In the genomic region with DNA sequence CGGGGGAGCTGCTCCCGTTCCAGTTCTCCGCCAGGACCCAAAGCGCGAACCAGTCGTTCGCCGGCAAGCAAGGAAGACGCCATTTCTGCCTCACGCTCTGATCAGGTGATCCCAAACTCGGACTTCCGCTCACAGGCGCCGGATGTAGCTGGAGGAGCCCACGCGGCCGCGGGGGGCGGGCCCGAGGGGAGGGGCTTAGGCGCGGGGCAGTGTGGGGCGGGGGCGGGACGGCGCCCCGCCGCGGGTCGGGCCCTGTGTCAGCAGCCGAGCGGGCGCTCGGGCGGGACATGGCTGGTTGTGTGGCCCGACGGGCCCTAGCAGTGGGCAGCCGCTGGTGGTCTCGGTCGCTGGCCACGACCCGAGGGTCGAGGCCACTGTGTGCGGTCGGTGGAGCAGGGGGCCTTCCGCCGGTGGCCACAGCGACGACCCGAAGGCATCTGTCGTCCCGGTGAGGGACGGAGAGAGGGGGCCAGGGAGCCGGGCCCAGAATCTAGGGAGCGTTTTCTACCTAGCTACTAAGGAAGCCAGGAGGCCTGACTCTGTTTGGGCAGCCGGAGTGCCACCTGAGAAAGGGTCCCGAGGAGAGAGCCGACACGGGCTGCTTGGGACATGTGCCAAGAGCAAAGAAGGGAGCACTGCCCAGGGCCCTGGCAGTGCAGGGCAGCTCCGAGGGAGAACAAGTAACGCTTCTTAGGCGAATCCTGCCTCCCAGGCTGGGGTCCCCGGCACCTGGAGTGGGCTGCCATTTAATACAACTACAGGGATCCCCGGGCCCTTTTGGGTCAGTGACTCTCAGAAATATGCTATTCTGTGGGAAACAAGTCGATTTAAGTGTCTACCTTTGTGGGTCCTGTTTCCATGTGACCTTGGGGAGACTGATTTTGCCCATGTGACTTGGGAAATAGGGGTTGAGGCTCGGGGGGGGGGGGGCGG, we compare ENCODE assay signal across 8 mouse cellular contexts. TPM values are rescaled to one million over a fixed set of nuclear protein-coding genes. Genes with fewer than 3 reads are reported as not detected.
DNase-seq lines count a peak whose midpoint lies in the region; ATAC-seq lines count a peak whose summit lies in the region.

TSS of gene Tmem199 (minus strand) at position 148 of the 933 bp plus-strand sequence.
TSS of gene Poldip2 (plus strand) at position 169 of the 933 bp plus-strand sequence.

- no peaks in the 10 kb centered on the region for H3K4me1 ChIP-seq in brown adipose tissue, adult 24 weeks (ENCODE audit: control insufficient read depth, insufficient read depth, insufficient read length, low read length)
- peaks cover 0 to 15% of the 10 kb centered on the region in 2 experiments; a peak in 3 of 4 replicates for H3K4me1 ChIP-seq in heart, embryonic 14.5 days (ENCODE audit: control insufficient read depth in 2 of 2, insufficient read depth in 2 of 2, low read length in 2 of 2)
- peaks cover 30% of the 10 kb centered on the region for H3K4me1 ChIP-seq in liver, embryonic 13.5 days (replicated peaks)
- peaks cover 13% of the 10 kb centered on the region for H3K4me1 ChIP-seq in stomach, embryonic 16.5 days (ENCODE audit: control insufficient read depth, insufficient read depth, low read length)

- H3K9ac ChIP-seq in heart, embryonic 14.5 days (ENCODE audit: low read length) = peak within 1 kb of the TSS; percentile 96
- peak within 1 kb of the TSS; percentile 94 for H3K9ac ChIP-seq in liver, embryonic 13.5 days
- H3K9ac ChIP-seq in stomach, embryonic 16.5 days (ENCODE audit: low read length) = peak within 1 kb of the TSS; percentile 98

- H3K27me3 ChIP-seq in heart, embryonic 14.5 days (ENCODE audit: control insufficient read depth, insufficient read depth, low read length) = no peaks in the 10 kb centered on the region
- H3K27me3 ChIP-seq in liver, embryonic 13.5 days = no peaks in the 10 kb centered on the region
- H3K27me3 ChIP-seq in stomach, embryonic 16.5 days (ENCODE audit: control insufficient read depth, insufficient read depth, low read length) = no peaks in the 10 kb centered on the region

- peaks cover 60% of the 10 kb centered on the region for H3K36me3 ChIP-seq in heart, embryonic 14.5 days (ENCODE audit: control insufficient read depth, insufficient read depth, low read length)
- peaks cover 58% of the 10 kb centered on the region for H3K36me3 ChIP-seq in liver, embryonic 13.5 days
- H3K36me3 ChIP-seq in stomach, embryonic 16.5 days (ENCODE audit: control insufficient read depth, insufficient read depth, low read length) = peaks cover 19% of the 10 kb centered on the region

- peak; percentile 96 for DNase-seq in CD4-positive, CD25-positive, alpha-beta regulatory T cell, adult 2 months (ENCODE audit: low read depth, low spot score)
- DNase-seq in fibroblast of lung, adult 2 months (ENCODE audit: low read depth) = peak; percentile 66
- peak; percentile 94 for DNase-seq in kidney, postnatal 14 days
- peak; percentile 80 for DNase-seq in liver, embryonic 13.5 days
- peak; percentile 94 for DNase-seq in neural tube, embryonic 10.5 days (ENCODE audit: extremely low spot score, low spot score)

- H3K4me2 ChIP-seq in heart, embryonic 14.5 days (ENCODE audit: low read length) = peak within 1 kb of the TSS; percentile 89
- H3K4me2 ChIP-seq in liver, embryonic 13.5 days = peak within 1 kb of the TSS; percentile 94
- H3K4me2 ChIP-seq in stomach, embryonic 16.5 days (ENCODE audit: low read depth, low read length) = peak within 1 kb of the TSS; percentile 93

- ATAC-seq in heart, embryonic 14.5 days (ENCODE audit: insufficient number of reproducible peaks, insufficient read depth, low FRiP score, low read depth) = peak; percentile 94
- ATAC-seq in liver, embryonic 13.5 days (ENCODE audit: low read depth) = peak; percentile 94
- peak; percentile 99 for ATAC-seq in stomach, embryonic 16.5 days (ENCODE audit: insufficient read depth, low FRiP score)

- peak within 1 kb of the TSS; percentile 86 for H3K27ac ChIP-seq in brown adipose tissue, adult 24 weeks (replicated peaks; ENCODE audit: low read depth, low read length)
- H3K27ac ChIP-seq in heart, embryonic 14.5 days (replicated peaks in 1 of 2; ENCODE audit: control insufficient read depth in 1 of 2, insufficient read depth in 1 of 2, low read depth in 2 of 2, low read length in 2 of 2) = peak within 1 kb of the TSS; percentile 68 to 86
- H3K27ac ChIP-seq in liver, embryonic 13.5 days = peak within 1 kb of the TSS; percentile 82
- H3K27ac ChIP-seq in stomach, embryonic 16.5 days (ENCODE audit: low read length) = peak within 1 kb of the TSS; percentile 75

- WGBS in heart, embryonic 14.5 days = under 1% methylated on average over 67 of the region's 67 CpGs
- under 1% methylated on average over 66 of the region's 67 CpGs for WGBS in liver, embryonic 13.5 days (ENCODE audit: insufficient replicate concordance)
- under 1% methylated on average over 67 of the region's 67 CpGs for WGBS in stomach, embryonic 16.5 days

- H3K4me3 ChIP-seq in brown adipose tissue, adult 24 weeks (ENCODE audit: insufficient read depth, low read depth, low read length) = peak within 1 kb of the TSS; percentile 99
- H3K4me3 ChIP-seq in heart, embryonic 14.5 days (ENCODE audit: control insufficient read depth in 1 of 2, insufficient read depth in 1 of 2, low read depth in 1 of 2, low read length in 2 of 2) = peak within 1 kb of the TSS; percentile 85 to 89
- peak within 1 kb of the TSS; percentile 86 for H3K4me3 ChIP-seq in liver, embryonic 13.5 days (replicated peaks)
- H3K4me3 ChIP-seq in stomach, embryonic 16.5 days (replicated peaks; ENCODE audit: low read length) = peak within 1 kb of the TSS; percentile 93

- H3K9me3 ChIP-seq in heart, embryonic 14.5 days (ENCODE audit: control insufficient read depth, low read length) = no peaks in the 10 kb centered on the region
- H3K9me3 ChIP-seq in liver, embryonic 13.5 days (replicated peaks) = no peaks in the 10 kb centered on the region
- H3K9me3 ChIP-seq in stomach, embryonic 16.5 days (replicated peaks; ENCODE audit: control insufficient read depth, low read length) = no peaks in the 10 kb centered on the region

RNA-seq across cellular contexts. Expression of gene Tmem199, which starts in this region (rescaled TPM):
- polyA plus RNA-seq in brown adipose tissue, adult 24 weeks (2012; ENCODE audit: insufficient read depth, insufficient read length, missing spikeins) = 21.4 and 27.2 TPM in 2 replicates
- polyA plus RNA-seq in heart, embryonic 14.5 days (2014; fragmentation: Nextera tagmentation; extraction: Ambion mirVana) = 41.2 and 44.4 TPM in 2 replicates
- 30.1 and 31.9 TPM in 2 replicates for polyA plus RNA-seq in liver, embryonic 13.5 days (2015; fragmentation: Nextera tagmentation; extraction: Ambion mirVana)
- 38.9 and 43.1 TPM in 2 replicates for polyA plus RNA-seq in stomach, embryonic 16.5 days (2015; fragmentation: Nextera tagmentation; extraction: Ambion mirVana)

RNA-seq across cellular contexts. Expression of gene Poldip2, which starts in this region (rescaled TPM):
- 190 and 193 TPM in 2 replicates for polyA plus RNA-seq in brown adipose tissue, adult 24 weeks (2012; ENCODE audit: insufficient read depth, insufficient read length, missing spikeins)
- 155 and 161 TPM in 2 replicates for polyA plus RNA-seq in heart, embryonic 14.5 days (2014; fragmentation: Nextera tagmentation; extraction: Ambion mirVana)
- 78.1 and 82.4 TPM in 2 replicates for polyA plus RNA-seq in liver, embryonic 13.5 days (2015; fragmentation: Nextera tagmentation; extraction: Ambion mirVana)
- 131 and 136 TPM in 2 replicates for polyA plus RNA-seq in stomach, embryonic 16.5 days (2015; fragmentation: Nextera tagmentation; extraction: Ambion mirVana)

Comparison
In these comparisons a context has a peak if more than half of its experiments do, and no peak if none do; other contexts are left out.
1. Peak in every context shown above with its lines: DNase-seq, ATAC-seq, H3K4me3 ChIP-seq and H3K27ac ChIP-seq.